Mouse (Mus musculus) embryo, embryonic 9.5 days (tissue): ENCODE measurements at regions not wholly inside any gene's neighbourhood (a gene's known extent, or its start where the extent isn't known, plus 50 kb on each side); places are given as distances from the start of the nearest gene placed in this dataset.
A peak's percentile ranks its signal among the peaks of the same experiment; 100 is the strongest.

Source experiments
- DNase-seq: peaks from one replicate; pipeline ENCODE4 v3.0.0-alpha.2; 2017; ENCODE audit errors: extremely low spot score

GRCm38 (mm10) chr4:134990651-134991050 lies 60.0 kb downstream of the Syf2 start:
- DNase-seq, result no peak

GRCm38 (mm10) chr4:134993526-134994122 lies 62.9 kb downstream of the Syf2 start:
- DNase-seq, result no peak

DNA sequence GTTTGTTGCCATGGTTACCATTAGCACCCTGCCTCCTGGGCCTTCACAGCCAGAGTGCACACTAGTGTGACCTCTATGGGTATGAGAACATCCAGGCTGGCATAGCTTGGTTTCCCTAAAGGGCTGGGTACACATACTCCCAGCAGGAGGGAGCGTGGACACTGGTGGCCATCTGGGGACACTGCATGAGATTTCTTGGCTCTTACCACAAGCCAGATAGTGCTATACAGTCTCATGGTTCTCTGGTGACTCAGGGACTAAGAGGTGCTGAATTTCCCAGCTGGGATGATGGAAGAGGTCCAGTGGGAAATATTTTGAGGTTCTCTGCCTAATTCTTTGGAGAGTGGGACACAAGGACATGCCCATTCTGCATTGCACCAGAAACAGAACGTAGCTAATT lies 63.5 kb downstream of the Syf2 start:
- DNase-seq, result no peak

- DNase-seq, result no peak
Observed at GRCm38 (mm10) chr4:134994648-134995047, 64.0 kb downstream of the Syf2 start.

DNA sequence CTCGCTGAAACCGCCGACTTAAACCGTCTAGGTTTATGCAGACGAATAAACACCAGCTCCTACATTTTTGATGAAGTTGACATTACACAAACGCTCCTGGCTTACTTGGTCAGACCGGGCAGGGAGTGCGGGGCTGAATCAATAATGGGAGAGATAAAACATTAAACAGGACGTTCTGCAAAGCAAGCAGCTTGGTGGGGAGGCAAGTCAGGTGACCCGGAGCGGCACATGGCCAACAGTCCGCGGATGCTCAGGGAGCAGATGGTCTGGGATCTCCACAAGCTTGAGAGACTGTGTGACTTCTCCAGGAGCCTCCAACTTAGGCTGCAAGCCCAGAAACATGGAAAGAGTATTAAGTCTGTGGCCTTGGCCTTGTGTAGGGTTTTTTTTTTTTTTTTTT lies 64.4 kb downstream of the Syf2 start:
- no peak for DNase-seq

GRCm38 (mm10) chr4:134996121-134996520 lies 65.4 kb downstream of the Syf2 start:
- no peak for DNase-seq

DNA sequence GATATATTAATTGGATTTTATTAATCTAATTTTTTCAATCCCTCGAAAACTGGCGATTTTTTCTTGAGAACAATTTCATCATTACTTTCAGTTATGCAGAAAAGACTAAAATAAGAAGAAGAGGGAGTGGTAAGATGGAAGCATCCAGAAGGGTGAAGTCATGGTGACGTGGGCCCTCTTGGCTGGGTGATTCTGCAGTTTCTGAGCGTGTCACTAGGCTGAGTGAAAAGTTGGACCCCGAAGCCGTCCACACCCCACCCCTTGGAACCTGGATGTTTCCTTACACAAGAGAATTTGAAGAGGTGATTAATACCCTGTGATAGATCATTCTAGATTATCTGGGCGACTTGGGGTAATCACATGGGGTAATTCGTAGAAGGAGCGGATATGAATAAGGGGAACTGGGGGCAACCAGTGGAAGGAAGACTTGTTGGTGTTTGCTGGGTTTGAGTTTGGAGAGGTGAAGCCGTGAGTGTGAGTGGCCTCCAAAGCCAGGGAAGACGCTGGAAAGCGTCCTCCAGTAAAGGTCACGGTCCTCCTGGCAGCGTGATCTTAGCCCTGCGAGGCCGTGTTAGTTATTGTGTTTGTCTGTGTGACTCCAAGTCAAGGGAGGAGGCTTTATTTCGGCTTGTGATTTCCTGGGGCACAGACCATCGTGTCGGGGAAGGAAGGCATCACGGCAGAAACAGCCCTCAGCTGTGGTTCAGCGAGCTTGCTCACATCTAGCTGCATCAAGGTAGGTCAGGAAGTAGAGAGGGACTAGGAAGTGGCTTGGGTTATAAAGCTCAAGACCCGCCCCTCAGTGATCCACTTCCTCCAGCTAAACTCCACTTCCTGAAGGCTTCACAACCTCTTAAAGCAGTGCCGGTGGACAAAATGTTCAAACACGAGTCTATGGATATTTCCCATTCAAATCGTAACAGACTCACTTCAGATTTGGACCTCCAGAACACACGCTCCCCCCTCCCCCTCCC lies 67.0 kb downstream of the Syf2 start:
- no peak for DNase-seq

DNA sequence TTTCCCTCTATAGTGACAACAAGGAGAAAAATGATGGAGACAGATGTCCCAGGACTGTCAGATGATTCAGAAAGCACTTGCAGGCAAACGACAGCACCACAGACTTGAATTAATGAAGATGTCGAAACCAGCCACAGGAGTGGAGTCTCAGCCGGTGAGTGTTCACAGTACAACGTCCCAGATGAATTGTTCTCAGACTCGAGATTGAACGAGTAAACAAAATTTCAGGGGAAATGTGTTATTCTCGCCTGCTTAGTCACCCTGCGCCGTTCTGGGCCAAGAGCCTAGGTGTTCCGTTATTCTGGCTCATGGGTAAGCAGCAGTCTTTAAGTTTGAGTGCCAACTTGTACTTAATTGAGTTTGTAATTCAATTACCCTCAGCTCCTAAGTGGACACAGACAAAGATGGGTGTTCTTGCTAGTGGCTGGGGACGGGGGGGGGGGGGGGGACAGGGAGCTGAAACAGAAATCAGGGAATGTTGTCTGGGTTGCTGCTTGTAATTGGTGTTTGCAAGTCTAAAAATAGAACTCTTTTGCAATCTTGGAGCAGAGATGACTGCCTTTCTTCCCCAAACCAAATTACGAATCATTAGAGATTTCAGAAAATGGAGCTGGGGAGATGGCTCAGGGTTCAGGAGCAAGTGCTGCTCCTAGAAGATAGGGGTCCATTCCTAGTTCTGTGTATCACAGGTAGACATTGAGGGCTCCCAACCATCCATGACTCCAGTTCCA lies 68.4 kb downstream of the Syf2 start:
- no peak for DNase-seq

DNA sequence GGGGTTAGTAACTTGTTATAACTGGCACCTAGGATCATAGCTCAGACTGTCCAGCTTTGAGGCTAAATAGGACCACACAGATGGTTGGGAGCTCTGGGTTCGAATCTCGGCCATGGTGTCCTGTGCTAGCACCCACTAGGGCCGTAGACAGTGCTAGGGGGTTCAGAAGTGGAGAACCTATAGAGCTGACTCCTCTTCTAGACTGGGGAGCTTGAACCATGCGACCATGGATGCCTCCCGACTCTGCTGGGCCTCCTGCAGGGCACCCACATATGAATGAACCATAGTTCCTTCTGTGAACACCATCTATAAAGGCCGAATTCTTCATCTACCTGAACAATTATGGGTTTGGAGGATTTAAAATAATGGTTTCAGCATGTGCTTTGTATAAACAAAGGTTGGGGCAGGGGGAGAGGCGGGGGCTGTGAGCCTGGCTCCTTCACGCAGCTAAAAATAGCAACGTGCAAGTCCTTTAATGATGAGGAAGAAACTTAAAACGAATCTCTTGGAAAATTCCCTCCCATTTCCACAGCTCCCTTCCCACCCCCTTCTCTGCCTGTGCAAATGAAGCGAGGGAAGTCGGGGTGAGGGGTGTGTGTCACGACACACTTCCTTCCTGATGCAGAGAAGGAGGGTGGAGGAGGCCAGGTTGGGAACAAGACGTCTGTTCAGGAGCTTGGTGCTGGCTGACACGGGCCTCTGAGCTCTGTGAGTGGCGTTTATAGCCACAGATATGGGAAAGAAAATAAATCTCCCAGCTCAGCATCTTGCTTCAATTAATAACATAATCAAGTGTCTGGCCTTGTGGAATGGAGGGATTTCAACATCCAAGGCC lies 71.6 kb downstream of the Syf2 start:
- DNase-seq, result no peak

GRCm38 (mm10) chr4:135011365-135011764 lies 80.7 kb downstream of the Syf2 start:
- no peak for DNase-seq

DNA sequence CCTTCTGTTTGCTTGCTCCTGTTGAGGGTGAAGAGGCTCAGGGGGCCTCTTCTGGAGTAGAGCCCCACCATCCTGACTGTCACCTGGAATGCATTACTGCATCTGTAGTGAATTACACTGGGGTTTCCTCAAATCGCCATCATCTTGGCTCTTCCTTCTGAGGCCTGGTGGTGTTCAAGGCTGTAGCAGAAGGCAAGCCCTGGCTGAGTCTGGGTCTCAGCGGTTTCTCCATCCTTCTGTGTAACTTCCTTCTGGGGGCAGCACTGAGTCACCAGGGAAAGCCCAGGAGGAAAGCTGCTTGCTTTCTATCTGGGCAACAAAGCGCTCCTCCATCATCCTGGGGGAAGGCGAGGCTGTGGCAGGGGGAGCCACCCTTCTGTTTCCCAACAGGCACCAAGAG lies 82.2 kb downstream of the Syf2 start:
- no peak for DNase-seq

GRCm38 (mm10) chr4:135013932-135014331 lies 83.2 kb downstream of the Syf2 start:
- DNase-seq, result no peak

DNA sequence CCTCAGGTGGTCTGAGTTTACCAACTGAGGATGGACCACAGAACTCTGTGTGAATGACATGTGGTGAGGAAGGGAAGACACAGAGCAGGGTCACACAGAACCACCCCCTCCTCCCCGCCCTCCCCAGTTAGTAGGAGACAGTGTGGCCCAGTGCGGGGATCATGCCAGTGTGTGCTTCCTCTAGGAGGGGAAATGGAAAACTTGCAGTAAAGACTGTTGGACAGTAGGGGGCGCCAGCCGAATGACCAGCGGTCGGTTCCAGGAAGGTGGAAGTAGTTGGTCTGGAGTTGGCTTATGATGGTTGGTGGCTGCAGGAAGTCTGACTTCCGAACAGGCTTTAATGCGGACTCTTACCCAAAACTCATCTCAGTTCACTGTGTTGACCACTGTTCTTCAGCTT lies 87.3 kb downstream of the Syf2 start:
- DNase-seq, result peak; percentile 46

GRCm38 (mm10) chr4:135019120-135019519 lies 88.4 kb downstream of the Syf2 start:
- DNase-seq, result no peak

DNA sequence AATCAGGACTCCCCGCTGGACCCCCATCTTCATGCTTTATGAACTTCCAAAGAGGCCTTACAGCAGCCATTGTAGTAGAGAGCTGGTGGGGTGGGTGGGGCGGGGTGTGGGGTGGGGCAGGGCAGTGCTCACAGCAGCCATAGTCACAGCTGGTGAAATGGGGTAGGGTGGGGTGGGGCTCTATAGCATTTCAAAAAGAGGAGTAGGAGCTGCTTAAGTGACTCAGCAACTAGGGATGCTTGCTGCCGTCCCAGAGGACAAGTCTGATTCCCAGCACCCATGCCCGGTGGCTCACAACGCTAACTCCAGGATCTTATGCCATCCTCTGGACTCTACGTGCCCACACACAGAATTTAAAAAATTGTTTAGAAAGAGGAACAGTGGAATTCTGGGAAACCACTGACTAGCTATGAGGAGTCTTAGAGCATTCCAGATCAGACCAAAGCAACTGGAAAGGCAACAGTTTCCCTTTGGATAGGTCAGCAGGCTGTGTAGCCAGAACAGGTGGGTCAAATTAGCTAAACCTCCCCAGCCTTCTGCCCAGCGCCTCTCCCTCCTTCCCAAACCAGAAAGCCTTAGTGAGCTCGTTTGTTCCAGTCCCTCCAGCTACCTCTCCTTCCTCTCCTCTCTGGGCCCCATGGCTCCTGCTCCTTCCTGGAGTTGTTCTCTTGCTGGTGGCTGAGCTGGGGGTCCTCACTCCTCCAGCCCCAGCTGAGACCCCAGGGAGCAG lies 89.7 kb downstream of the Syf2 start:
- no peak for DNase-seq

DNA sequence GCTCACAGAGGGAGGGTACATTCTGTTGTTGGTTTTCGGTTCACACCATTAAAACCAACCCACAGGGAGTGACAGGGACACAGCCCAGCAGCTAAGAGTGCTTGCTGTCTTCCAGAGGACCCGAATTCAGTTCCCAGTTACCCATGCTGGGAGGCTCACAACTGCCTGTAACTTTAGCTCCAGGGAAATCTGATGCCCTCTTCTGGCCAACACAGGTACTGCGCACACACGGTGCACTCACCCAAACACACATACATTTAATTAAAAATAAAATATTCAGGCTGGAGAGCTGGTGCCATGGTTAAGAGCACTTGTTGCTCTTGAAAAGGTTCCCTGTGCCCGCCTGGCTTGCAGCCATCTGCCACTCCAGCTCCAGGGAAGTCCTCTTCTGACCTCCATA lies 92.5 kb downstream of the Syf2 start:
- DNase-seq, result no peak

DNA sequence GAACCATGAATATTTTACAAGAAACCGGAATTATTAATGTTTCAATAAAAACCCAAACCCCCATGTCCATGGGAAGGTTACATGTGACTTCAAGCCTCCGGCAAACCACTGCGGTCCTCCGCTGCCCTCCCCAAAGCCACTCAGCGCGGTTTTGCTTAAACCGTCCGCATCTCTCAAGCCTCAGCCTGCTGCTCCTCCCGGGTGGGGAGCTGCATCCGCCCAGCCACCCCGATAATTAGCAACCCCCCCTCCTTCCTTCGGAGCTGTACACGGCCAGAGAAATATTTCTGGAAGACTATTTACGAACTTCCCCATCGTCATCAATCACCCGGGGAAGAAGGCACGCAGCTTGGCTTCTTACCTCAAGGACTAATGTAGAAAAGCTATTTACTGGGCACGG lies 94.7 kb upstream of the Runx3 start:
- DNase-seq, result no peak

GRCm38 (mm10) chr4:135027136-135027535 lies 93.3 kb upstream of the Runx3 start:
- DNase-seq, result no peak

DNA sequence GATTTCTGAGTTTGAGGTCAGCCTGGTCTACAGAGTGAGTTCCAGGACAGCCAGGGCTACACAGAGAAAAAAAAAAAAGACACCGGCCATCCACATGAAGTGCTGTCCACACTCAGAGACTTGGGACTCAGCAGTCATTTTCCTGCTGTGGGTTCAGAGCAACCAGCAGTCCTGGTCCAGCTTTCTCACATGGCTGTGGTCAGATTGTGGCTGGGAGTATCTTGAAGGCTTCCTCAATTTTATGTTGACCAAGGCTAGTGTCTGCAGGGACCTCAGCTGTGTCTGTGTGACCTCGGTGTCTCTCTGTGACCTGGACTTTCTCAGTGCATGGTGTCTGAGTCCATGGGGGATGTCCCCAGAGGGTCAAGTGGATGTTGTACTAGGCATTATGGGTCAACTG lies 90.7 kb upstream of the Runx3 start:
- DNase-seq, result no peak

DNA sequence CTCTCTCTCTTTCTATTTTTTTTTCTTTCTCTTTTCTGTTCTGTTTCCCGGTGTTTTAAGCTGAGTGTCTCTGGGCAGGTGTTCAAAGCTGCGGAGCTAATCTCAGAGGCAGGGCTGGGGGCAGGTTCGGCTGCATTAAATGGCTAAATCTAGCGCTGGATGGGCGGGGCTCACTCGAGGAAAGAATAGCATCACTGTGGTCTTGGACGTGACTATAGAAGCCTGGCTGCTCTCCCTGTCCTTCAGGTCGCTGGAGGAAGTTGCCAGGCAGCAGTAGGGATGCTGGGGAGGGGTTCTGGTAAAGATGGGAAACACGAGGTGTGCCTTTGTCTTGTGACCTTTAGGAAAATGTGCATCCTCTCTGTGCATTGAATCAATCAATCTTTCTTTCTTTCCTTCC lies 88.0 kb upstream of the Runx3 start:
- DNase-seq, result no peak

GRCm38 (mm10) chr4:135033302-135033701 lies 87.2 kb upstream of the Runx3 start:
- no peak for DNase-seq
